Mouse (Mus musculus) c-Kit-positive CD71-negative TER-119-negative erythroid progenitor cells, embryonic 14.5 days (primary cell): ENCODE data around the gene Fibin.

ENCODE experiments used
- DNase-seq: peaks from one replicate; pipeline ENCODE4 v3.0.0-alpha.2; 2013; ENCODE audit warnings: low read depth

The Fibin gene

DNA sequence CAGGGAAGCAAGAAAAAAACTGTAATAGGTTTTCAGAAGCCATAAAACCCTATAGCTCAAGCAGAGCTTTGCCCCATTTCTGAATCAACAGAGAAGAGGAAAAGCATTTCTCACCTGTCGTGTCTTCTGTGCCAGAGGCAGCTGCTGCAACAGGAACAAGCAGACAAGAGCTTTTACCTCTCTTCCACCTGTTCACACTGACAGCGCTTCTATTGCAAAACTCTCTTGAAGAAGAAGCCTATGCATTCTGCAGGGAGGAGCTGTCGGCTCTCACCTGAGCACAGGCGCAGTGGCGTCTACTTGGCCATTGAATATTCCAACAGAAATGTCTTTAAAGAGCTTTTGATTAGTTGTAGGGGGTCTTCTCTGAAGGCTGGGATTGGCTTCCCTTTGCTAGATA, 48.9 kb downstream of the Fibin start:
- DNase-seq, result no peak

DNA sequence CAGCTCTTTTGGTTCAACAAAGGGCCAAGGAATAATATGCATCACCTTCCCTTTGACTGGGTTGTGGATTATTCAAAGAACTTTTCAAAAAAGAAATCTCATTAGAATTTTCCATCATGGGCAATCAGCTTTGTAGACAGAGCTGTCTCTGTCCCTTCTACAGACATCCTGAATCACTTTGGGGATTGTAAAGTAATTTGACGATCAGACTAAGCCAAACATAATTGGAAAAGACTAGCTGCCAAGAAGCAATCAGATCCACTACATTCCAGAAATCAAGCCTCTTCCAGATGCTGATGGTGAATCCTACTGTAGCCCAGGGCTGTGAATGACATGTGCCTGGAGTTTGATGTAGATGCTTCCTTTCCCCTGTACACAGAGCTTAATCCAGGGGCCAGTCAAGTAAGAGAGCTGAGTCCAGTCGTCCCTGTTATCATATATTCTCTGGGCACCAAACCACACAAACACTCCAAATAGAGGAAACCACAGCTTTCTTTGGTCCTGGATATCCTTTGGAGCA, 49.6 kb downstream of the Fibin start:
- no peak for DNase-seq
